Mouse (Mus musculus) kidney, embryonic 14.5 days (tissue): ENCODE measurements around the gene Sh3d21. TPM values are rescaled to one million over a fixed set of nuclear protein-coding genes. Genes with fewer than 3 reads are reported as not detected.

Experiments used
- ATAC-seq: fragments of 200-750 bp; cut with Nextera tagmentation; 2 replicates; pipeline ENCODE4 v1.8.0; 2017; ENCODE audit warnings: moderate number of reproducible peaks, mild to moderate bottlenecking, moderate TSS enrichment, moderate library complexity; ENCODE audit not compliant: low FRiP score, low TSS enrichment
- H3K27ac ChIP-seq: fragments of 300-500 bp; sonication (generic); 2 replicates; pipeline ENCODE4 v1.5.1; 2014; ENCODE audit warnings: low read depth, mild to moderate bottlenecking, low read length, moderate library complexity, mixed read lengths
- H3K27me3 ChIP-seq: fragments of 300-500 bp; sonication (generic); 2 replicates; pipeline ENCODE4 v1.6.1; 2014; ENCODE audit warnings: mild to moderate bottlenecking, low read length; ENCODE audit not compliant: control insufficient read depth, insufficient read depth
- H3K36me3 ChIP-seq: fragments of 300-500 bp; sonication (generic); 2 replicates; pipeline ENCODE4 v1.6.1; 2014; ENCODE audit warnings: low read length, mixed read lengths; ENCODE audit not compliant: control insufficient read depth, insufficient read depth
- H3K4me1 ChIP-seq: fragments of 300-500 bp; sonication (generic); 2 replicates; pipeline ENCODE4 v1.6.1; 2014; ENCODE audit warnings: low read length, mixed read lengths; ENCODE audit not compliant: control insufficient read depth, insufficient read depth
- H3K4me2 ChIP-seq: fragments of 300-500 bp; sonication (generic); replicated peaks from 2 replicates; pipeline ENCODE4 v1.6.1; 2014; ENCODE audit warnings: low read depth, mild to moderate bottlenecking, low read length
- H3K4me3 ChIP-seq: fragments of 300-500 bp; sonication (generic); 2 replicates; pipeline ENCODE4 v1.5.1; 2014; ENCODE audit warnings: mild to moderate bottlenecking, low read length
- H3K9ac ChIP-seq: fragments of 300-500 bp; sonication (generic); 2 replicates; pipeline ENCODE4 v1.6.1; 2014; ENCODE audit warnings: low read depth, mild to moderate bottlenecking, low read length, moderate library complexity
- H3K9me3 ChIP-seq: fragments of 300-500 bp; sonication (generic); 2 replicates; pipeline ENCODE4 v1.6.1; 2016; ENCODE audit warnings: low read length; ENCODE audit not compliant: control insufficient read depth
- WGBS: fragments of 180-500 bp; shearing (Covaris S2); extraction: QIAGEN DNeasy Blood & Tissue Kit; methylation state at CpG from one replicate; pipeline ENCODE4 v1.1.7; 2014; 5-methylcytosine and 5-hydroxymethylcytosine counted together
- polyA plus RNA-seq: library from polyadenylated mRNA; unstranded; fragments of >200 nt; fragmentation: Nextera tagmentation; extraction: Ambion mirVana; gene quantifications from 2 replicates; pipeline ENCODE4 v1.2.1, GENCODE M21; 2014

The Sh3d21 gene
- polyA plus RNA-seq, 1 experiment from 2014 or later = 8.7 TPM

GRCm38 (mm10) chr4:126161986-126162385 lies 1.3 kb downstream of the Sh3d21 start:
- no peak overlapping the region; the same call in 1 of the 2 replicates for H3K27ac ChIP-seq
- H3K9ac ChIP-seq = peak overlapping the region; percentile 88; the same call in 1 of the 2 replicates
- H3K9me3 ChIP-seq = no peaks in the 10 kb centered on the region
- peaks cover 16% of the 10 kb centered on the region; the same call in 1 of the 2 replicates for H3K4me1 ChIP-seq
- peak overlapping the region; percentile 61 for H3K4me3 ChIP-seq
- peak overlapping the region; percentile 98 for H3K4me2 ChIP-seq
- no peaks in the 10 kb centered on the region for H3K27me3 ChIP-seq
- 55% methylated on average over 9 of the region's 9 CpGs for WGBS
- peaks cover 16% of the 10 kb centered on the region for H3K36me3 ChIP-seq
- ATAC-seq = peak; percentile 10

- H3K9me3 ChIP-seq = no peaks in the 10 kb centered on the region; the same call in 1 of the 2 replicates
- H3K36me3 ChIP-seq = peaks cover 10% of the 10 kb centered on the region
- peaks cover 16% of the 10 kb centered on the region; the same call in 1 of the 2 replicates for H3K4me1 ChIP-seq
- H3K27me3 ChIP-seq = no peaks in the 10 kb centered on the region
- H3K4me2 ChIP-seq = no peak overlapping the region
- 90% methylated on average over 6 of the region's 6 CpGs for WGBS
- no peak for ATAC-seq
- H3K4me3 ChIP-seq = no peak overlapping the region
- no peak overlapping the region for H3K9ac ChIP-seq
- H3K27ac ChIP-seq = no peak overlapping the region
These were observed 1.8 kb downstream of the Sh3d21 start for GRCm38 (mm10) chr4:126161456-126161855.

GRCm38 (mm10) chr4:126160981-126161380 lies 2.3 kb downstream of the Sh3d21 start:
- H3K4me2 ChIP-seq = no peak overlapping the region
- ATAC-seq = no peak
- no peak overlapping the region for H3K9ac ChIP-seq
- H3K4me1 ChIP-seq = peaks cover 16% of the 10 kb centered on the region; the same call in 1 of the 2 replicates
- H3K9me3 ChIP-seq = no peaks in the 10 kb centered on the region; the same call in 1 of the 2 replicates
- peaks cover 6% of the 10 kb centered on the region for H3K36me3 ChIP-seq
- 82% methylated on average over 8 of the region's 8 CpGs for WGBS
- H3K27ac ChIP-seq = no peak overlapping the region
- H3K27me3 ChIP-seq = no peaks in the 10 kb centered on the region
- H3K4me3 ChIP-seq = no peak overlapping the region

GRCm38 (mm10) chr4:126159455-126159854 lies 3.8 kb downstream of the Sh3d21 start:
- H3K36me3 ChIP-seq = no peaks in the 10 kb centered on the region
- no peaks in the 10 kb centered on the region; the same call in 1 of the 2 replicates for H3K9me3 ChIP-seq
- no peak for ATAC-seq
- WGBS = 77% methylated on average over 8 of the region's 8 CpGs
- no peak overlapping the region for H3K9ac ChIP-seq
- H3K4me2 ChIP-seq = no peak overlapping the region
- no peaks in the 10 kb centered on the region for H3K27me3 ChIP-seq
- no peak overlapping the region for H3K27ac ChIP-seq
- H3K4me1 ChIP-seq = peaks cover 20% of the 10 kb centered on the region; the same call in 1 of the 2 replicates
- no peak overlapping the region for H3K4me3 ChIP-seq

GRCm38 (mm10) chr4:126157562-126157961 lies 5.7 kb downstream of the Sh3d21 start:
- Histone ChIP-seq H3K27ac (no peak overlapping the region), H3K9ac (no peak overlapping the region), H3K9me3 (no peaks in the 10 kb centered on the region; the same call in 1 of the 2 replicates), H3K4me1 (peaks cover 10% of the 10 kb centered on the region; the same call in 1 of the 2 replicates), H3K4me3 (no peak overlapping the region), H3K4me2 (no peak overlapping the region), H3K36me3 (peaks cover 4% of the 10 kb centered on the region; the same call in 1 of the 2 replicates), H3K27me3 (no peaks in the 10 kb centered on the region)
- WGBS = 94% methylated on average over 6 of the region's 6 CpGs
- no peak for ATAC-seq

GRCm38 (mm10) chr4:126156617-126157016 lies 6.7 kb downstream of the Sh3d21 start:
- H3K27me3 ChIP-seq = no peaks in the 10 kb centered on the region
- H3K4me1 ChIP-seq = 0 out of 2 replicates have a peak, but pooled peaks cover 4% of the 10 kb centered on the region
- peak overlapping the region; percentile 88; the same call in 1 of the 2 replicates for H3K27ac ChIP-seq
- WGBS = 58% methylated on average over 5 of the region's 5 CpGs
- peaks cover 9% of the 10 kb centered on the region for H3K36me3 ChIP-seq
- no peak for ATAC-seq
- H3K4me2 ChIP-seq = no peak overlapping the region
- no peaks in the 10 kb centered on the region; the same call in 1 of the 2 replicates for H3K9me3 ChIP-seq
- no peak overlapping the region for H3K9ac ChIP-seq
- no peak overlapping the region for H3K4me3 ChIP-seq

- Histone ChIP-seq H3K4me2 (no peak overlapping the region), H3K4me1 (peaks cover 9% of the 10 kb centered on the region), H3K4me3 (no peak overlapping the region), H3K27me3 (no peaks in the 10 kb centered on the region), H3K9ac (no peak overlapping the region), H3K27ac (peak overlapping the region; percentile 88), H3K36me3 (peaks cover 11% of the 10 kb centered on the region), H3K9me3 (no peaks in the 10 kb centered on the region; the same call in 1 of the 2 replicates)
- 12% methylated on average over 2 of the region's 2 CpGs for WGBS
- peak; percentile 65 for ATAC-seq
These were observed 7.4 kb downstream of the Sh3d21 start for GRCm38 (mm10) chr4:126155869-126156268.

GRCm38 (mm10) chr4:126155183-126155582 lies 8.1 kb downstream of the Sh3d21 start:
- no peaks in the 10 kb centered on the region for H3K27me3 ChIP-seq
- peaks cover 11% of the 10 kb centered on the region for H3K36me3 ChIP-seq
- H3K9me3 ChIP-seq = no peaks in the 10 kb centered on the region; the same call in 1 of the 2 replicates
- peak overlapping the region; percentile 88 for H3K27ac ChIP-seq
- H3K9ac ChIP-seq = no peak overlapping the region
- H3K4me1 ChIP-seq = peaks cover 16% of the 10 kb centered on the region
- no peak overlapping the region for H3K4me2 ChIP-seq
- no peak for ATAC-seq
- H3K4me3 ChIP-seq = no peak overlapping the region
- 24% methylated on average over 4 of the region's 4 CpGs for WGBS

GRCm38 (mm10) chr4:126152864-126153263 lies 10.4 kb downstream of the Sh3d21 start:
- WGBS = 59% methylated on average over 14 of the region's 14 CpGs
- H3K9me3 ChIP-seq = no peaks in the 10 kb centered on the region; the same call in 1 of the 2 replicates
- H3K36me3 ChIP-seq = peaks cover 15% of the 10 kb centered on the region
- no peak overlapping the region for H3K27ac ChIP-seq
- H3K9ac ChIP-seq = no peak overlapping the region
- no peak overlapping the region for H3K4me2 ChIP-seq
- H3K4me3 ChIP-seq = no peak overlapping the region
- H3K4me1 ChIP-seq = peaks cover 28% of the 10 kb centered on the region
- H3K27me3 ChIP-seq = no peaks in the 10 kb centered on the region
- no peak for ATAC-seq
